Mouse (Mus musculus) yolk sac, embryonic 10.5 days (tissue): ENCODE measurements around the gene Plekhh2.
"Not testable (repeated sequence)": the region's sequence is repeated elsewhere in the genome, so short reads cannot be mapped to it uniquely, and the experiment has no call there.

Experiments
- DNase-seq: peaks from one replicate; pipeline ENCODE4 v3.0.0-alpha.2; 2017; ENCODE audit warnings: low spot score

The Plekhh2 gene

DNA sequence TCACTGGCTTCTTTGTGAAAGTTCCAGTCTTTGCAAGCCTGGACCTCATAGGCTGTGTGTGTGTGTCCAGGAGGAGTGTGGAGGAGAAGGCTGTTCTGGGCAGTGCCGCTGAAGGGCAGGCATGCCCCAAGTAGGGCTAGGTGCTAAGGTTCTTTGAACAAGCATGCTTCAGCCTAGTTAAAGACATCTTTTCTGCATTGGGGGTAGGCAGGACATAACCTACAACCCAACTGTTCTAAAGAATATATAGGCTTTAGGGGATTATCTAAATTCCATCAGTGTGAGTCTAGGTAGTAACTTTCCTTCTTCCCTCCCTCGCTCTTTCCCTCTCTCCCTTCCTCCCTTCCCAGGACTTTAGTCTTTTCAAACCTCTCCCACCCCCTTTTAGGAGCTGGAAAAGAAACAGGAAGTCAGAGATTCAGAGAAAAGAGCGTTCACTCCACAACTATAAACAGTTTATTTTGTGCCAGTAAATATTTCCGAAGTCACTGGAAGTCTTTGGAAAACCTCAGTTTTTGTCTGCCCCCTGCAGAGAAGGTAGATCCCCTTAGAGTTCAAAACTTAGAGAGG is 906 bp downstream of the Plekhh2 start:
- DNase-seq, result peak; percentile 32

DNA sequence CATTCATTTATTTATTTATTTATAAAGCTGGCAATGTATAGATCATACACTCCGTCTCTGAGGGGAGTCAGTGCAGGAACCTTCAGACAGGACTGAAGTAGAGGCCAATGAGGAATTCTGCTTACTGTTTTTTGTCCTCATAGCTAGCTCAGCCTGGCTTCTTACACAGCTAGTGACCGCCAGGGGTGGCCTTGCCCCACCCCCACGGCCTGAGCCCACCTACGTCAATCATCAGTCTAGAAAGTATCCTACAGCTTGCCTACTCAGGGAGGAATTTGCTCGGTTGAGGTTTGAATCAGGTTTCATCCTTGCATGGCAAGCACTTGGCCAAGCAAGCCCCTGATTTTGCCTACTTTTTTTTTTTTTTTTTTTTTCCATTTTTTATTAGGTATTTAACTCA is 4.2 kb downstream of the Plekhh2 start:
- DNase-seq, result no peak

DNA sequence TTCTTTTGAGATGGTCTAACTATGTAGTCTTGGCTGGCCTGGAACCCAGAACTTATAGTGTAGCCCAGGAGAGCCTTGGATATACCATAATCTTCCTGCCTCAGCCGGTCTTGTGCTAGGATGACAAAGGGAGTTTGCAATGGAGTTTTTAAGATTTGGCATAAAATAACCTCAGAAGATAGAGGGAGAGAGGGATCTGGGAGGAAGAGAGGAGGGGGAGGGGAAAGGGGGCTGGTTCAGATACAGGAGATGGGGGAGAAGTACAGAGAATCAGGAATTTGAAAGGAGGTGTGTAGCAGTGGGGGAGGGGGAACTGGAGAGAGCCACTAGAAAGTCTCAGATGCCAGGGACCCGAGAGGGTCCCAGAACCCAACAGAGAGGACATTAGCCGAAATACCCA is 7.7 kb downstream of the Plekhh2 start:
- no peak for DNase-seq

DNA sequence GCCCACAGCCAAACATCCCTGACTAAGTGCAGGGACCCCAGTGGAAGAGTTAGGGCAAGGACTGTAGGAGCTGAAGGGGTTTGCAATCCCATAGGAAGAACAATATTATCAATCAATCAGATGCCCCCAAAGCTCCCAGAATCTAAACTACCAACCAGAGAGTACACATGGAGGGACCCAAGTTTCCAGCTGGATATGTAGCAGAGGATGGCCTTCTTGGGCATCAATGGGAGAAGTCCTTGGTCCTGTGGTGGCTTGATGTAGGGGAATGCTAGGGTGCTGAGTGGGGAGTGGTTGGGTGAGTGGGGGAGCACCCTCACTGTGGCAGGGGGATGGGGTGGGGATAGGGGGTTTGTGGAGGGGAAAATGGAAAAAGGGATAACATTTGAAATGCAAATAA is 8.4 kb downstream of the Plekhh2 start:
- DNase-seq, result no peak

DNA sequence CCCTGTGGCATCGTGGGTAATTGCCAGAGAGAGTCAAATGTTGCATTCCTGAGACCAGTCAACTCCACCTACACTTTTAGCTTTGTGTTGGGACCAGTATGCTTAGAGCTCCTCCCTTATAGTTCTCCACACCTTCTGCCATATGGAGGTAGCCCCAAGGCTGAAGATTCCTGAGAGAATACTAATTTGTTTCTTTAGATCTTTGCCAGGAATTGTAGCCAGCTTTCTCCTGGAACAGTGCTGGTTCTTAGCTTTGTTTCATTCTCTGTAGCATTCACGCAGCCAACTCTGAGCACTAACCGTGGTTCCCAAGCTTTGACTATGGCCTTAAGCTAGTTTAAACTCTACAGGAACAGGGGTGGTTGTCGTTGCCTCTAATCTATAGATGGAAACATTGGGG is 17.7 kb downstream of the Plekhh2 start:
- DNase-seq, result no peak

DNA sequence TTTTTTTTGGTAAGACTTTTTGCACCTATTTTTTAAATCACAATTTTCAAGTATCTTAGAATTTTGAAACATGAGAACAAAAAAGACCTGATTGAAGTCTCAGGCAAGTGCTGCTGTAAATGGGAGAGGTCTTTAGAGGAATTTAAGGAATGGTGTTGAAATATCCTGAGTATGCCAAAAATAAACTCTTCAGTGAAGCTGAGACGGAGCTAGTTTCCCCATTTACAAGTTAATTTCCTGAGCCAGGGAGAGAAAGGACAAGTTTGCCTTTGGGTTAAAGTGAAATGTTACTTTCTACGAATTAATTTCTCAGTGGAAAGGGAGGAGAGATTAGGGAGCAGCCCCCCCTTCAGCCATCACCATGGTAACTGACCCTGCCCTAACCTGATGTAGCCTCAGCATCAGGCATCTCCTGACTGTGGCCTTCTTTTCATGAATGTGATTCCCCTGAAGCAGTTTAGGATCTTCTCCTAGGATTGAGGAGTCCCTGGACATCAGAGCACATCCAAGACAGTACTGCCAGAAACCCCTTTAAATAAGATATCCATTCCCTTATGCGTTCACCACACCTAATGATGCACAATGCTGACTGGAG is 18.6 kb downstream of the Plekhh2 start:
- DNase-seq, result no peak

DNA sequence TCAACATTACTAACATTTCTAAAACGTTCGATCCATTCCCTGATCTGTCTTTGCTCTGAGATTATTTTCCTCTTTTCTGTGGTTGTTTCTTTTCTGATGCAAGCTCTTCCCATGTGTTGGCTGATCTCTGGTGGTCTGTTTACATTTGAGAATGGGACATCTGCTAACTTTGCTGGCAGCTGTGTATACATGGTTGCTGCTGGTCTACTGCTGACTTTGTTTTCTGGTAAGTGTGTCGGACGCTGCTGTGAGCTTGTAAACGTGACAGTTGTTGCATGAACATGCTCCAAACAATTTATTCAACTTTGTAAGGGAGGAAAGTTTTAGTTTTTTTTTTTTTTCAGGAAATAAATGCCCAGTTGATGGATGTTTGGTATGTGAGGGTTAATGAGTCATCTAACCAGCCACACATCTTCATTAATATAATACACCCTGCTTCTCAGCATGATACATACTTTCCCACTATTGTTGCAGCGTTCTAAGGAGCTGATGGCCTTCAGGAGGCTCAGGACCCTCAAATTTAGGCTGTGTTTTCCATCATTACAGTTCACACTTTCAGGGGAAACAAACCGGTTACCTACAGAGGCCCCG is 21.3 kb downstream of the Plekhh2 start:
- no peak for DNase-seq

DNA sequence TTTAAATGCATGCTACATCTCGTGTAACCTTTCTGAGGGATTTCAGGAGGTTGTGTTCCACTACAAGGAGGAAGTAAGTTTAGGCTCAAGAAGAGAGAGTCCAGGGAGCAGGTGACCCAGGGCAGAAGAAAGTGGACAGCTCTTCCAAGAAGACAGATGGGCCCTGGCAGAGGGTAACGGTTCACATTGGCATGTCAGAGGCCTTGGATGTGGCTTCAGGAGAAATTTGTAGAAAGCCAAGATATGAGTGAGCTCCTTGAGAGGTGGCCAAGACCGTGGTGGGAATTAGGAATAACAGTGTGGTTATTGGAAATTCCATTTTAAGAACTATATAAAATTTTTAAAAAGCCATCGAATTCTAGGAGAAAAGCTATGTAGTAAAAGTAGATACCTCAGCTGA is 22.1 kb downstream of the Plekhh2 start:
- no peak for DNase-seq

DNA sequence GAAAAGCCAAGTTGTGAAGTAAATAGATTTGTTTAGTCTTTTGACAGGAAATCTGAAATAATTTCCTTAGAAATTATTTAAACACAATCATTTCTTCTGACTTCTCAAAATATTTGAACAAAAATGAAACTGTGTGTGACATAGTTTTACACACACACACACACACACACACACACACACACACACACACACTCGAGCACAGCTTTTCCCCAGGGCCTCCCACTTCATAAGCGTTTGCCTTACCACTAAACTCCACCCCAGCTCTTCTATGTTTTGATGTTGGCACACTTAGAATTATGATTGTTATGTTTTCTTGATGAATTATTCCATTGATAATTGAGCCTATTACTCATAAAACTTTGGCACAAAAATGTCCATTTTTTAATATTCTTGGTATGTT is 22.9 kb downstream of the Plekhh2 start:
- no peak for DNase-seq

DNA sequence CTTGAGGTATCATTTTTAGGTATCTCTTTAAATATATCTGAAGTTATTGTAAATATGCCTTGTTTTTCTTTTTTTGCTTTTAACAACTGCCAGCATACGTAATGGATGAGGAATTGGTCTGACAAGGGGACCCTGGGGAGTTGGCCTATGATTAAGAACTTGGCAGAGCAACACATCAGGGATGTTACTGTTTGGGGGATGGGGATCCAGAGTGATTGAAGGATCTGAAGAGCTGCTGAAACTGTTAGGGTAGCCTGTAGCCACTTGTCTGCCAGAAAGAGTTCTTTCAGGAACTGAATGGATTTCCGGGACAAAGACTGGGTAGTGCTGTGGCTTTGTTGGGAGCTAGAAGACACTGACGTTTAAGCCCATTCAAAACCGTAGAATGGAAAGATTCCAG is 23.5 kb downstream of the Plekhh2 start:
- no peak for DNase-seq

DNA sequence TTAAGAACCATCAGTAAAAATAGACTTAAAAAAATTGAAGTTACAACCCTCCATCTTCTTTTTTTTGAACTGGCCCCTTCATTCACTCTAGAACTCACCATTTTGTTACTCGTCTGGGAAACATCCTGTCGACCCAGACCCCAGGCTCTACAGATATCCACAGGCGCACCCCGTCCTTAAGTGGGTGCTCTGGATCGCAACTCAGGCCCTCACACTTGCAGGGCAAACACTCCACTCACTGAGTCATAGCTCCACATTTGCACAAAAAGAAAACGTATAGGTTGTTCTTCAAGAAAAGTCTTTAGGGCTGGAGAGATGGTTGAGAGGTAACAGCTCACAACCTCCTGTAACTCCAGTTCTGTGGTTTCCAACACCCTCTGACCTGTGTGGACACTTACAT is 25.6 kb downstream of the Plekhh2 start:
- no peak for DNase-seq

DNA sequence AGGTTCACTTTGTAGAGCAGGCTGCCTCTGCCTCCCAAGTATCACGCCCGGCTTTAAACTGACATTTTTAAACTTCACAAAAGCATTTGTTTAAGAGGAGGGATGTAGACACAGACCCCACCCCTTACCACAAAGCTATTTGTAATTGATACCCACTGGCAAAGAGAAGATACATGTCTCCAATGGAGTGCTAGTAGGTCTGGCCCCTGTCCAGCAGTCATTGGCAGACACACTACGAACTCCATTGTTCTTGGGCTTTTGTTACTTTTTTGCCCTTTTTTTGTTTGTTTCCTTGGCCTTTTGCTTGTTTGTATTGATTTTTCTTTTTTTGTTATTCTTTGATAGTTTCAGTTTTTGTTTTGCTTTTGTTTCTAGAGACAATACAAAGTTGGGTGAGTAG is 26.3 kb downstream of the Plekhh2 start:
- DNase-seq, result no peak

DNA sequence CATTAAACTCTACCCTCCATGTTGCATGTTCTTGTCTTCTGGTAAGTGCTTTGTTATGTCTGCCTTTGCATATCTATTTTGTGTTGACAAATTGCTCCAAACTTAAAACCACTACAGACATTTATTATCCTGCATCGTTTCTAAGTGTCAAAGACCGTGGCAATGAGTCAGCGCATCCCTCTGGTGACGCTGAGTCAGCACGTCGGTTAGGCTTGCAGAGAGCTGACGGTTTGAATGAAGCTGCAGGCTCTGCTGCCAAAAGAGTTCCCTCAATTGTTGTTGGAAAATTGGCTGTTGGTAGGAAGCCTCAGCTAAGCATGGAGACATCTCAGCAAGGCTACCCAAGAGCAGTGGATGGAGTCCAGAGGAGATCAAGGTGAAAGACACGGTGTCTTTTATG is 28.9 kb downstream of the Plekhh2 start:
- DNase-seq, result no peak

DNA sequence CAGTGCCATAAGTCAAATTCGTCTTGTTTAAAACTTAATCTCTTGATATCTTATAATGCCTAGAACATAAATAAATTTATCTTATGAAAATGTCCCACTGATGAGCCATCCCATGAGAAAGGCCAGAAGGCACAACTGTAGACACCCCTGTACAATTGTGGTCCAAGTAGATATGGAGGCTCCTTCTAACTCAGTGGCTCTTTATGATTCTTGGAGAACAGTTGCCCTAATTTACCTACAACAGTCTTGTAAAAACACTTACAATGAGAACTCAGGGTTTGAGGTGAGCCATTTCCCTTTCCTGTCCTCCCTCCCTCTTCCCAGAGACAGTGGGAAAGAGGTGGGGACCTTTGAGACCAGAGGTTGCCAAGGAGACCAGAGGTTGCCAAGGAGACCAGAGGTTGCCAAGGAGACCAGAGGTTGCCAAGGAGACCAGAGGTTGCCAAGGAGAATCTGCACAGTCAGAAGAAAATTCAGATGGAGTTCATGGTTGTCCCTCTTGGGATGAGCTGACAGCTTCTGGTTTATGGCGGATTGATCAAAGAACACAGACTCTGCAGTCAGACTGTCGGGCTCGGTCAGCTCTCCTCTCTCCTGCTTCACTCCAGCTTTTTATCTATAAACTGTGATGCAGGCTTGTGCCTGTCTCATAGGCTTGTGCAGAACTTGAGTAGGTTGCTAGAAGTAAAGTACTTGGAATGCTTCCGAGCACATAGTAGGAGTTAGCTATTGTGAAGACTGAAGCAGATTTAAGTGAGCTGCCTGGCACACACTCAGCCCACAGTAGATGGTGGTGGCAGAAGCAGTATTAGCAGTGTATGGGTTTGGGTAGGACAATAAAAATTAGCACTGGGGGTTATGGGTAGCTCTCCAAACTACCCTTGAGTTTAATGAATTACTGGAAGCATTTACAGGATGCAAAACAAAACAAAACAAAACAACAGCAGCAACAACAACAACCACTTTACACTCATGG is 39.5 kb downstream of the Plekhh2 start:
- DNase-seq, result no peak

DNA sequence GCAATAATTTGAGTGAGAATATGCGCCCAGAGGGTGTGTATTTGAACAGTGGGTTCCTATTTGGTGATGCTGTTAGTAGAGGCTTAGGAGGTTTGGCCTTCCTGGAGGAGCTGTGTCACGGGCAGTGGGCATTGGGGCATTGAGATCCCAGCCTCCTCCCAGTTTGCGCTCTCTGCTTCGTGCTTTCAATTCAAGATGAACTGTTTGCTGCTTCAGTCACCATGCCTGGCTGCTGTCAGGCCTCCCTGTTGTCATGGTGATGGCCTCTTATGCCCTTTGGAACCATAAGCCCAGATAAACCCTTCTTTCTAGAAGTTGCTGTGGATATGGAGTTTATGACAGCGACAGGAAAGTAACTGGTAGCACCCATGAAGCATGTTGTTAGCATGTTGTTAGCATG is 40.5 kb downstream of the Plekhh2 start:
- DNase-seq, result peak; percentile 5

DNA sequence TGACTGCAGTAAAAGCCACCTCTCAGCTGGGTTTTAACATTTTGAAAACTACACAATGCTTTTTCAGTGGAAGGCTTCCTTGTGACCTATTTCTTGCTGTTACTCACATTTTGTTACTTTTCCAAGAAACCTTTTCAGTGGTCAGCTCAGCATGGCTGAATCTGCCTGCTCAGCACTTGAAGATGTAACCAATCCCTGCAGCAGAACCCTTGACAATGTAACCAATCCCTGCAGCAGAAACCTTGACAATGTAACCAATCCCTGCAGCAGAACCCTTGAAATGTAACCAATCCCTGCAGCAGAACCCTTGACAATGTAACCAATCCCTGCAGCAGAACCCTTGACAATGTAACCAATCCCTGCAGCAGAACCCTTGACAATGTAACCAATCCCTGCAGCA is 52.6 kb downstream of the Plekhh2 start:
- not testable (repeated sequence) for DNase-seq

DNA sequence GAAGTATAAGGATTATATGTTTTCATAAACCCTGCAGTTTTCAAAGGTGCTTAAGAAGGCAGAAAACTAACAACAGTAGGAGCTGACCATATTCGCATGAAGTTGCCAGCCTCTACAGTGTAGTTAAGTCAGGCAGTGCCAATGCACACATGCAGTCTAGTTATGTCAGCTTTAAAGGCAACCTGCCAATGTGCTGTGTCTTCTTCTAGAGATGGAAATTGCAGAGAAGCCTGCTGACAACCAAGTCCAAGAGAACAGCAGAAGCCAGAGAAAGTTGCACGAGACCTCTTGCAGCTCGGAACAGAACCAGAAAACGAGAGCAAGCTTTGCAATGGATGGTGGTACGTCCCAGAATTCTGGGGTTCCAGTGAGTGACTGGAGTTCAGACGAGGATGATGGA is 54.1 kb downstream of the Plekhh2 start:
- DNase-seq, result no peak

DNA sequence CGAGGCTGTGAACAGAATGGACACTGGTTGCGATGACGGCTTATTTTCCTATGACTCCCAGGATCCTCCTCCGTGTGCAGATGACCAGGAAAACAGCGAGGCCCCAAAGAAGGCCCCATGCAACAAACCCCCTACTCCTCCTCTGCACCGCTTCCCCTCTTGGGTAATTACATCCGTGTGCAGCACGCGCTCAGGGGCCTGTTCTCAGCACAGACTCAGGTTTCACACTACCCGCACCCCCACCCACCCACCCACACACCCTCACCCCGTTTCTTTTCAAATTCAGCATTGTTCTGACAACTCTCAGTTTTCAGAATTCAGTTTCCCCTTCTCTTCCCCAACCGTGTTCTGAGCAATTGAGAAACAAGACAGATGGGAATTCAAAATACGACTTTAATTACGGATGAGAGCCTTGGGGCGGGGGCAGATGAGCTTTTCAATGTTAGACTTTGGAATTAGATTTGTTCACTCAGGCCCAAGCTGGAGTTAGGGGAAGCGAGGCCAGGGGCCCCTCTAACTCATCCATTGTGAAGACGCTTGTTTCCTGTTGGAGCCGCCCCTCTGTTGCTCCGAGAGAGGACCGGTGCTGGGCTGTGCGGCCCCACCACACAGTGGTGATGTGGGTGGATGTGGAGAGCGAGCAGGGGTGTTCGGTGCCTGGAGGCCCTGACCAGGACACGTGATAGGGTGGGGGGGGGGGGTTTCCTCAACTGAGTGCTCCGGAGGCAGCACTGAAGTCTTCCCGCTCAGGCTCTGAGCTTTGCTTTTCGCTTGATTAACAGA is 55.3 kb downstream of the Plekhh2 start:
- DNase-seq, result no peak

DNA sequence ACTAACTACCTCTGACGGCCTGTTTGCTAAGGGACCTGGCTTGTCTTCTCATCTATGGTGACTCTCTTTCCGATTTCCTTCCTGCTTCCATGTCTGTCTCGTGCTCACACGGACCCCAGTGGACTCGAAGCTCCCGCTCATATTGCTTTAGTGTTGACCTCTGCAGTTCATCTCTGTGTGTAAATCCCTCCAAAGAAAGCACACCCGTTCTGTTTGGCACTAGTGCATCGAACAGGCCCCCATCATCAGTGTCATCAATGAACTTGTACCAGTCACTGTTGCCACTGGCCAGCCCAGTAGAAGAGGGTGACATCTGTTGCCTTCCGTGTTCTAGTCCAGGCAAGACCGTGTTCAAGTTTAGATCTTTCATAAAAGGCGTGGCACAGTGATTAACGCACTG is 57.1 kb downstream of the Plekhh2 start:
- DNase-seq, result no peak

DNA sequence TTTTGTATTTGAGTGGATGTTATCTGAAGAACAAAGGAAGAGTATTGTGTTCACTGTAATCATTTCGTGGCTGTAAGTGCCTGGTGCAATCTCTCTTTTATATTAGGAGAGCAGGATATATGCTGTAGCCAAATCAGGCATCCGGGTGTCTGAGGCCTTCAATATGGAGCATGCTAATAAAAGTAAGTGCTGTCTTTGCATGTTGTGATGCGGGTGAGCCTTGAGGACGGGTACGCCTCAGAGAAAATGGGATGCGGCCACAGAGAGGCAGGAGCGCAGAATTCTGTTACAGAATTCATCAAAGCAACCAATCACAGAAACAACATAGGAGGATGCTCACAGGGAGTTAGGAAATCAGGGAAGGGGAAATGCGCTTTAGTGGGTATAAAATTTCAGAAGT is 58.1 kb downstream of the Plekhh2 start:
- no peak for DNase-seq

DNA sequence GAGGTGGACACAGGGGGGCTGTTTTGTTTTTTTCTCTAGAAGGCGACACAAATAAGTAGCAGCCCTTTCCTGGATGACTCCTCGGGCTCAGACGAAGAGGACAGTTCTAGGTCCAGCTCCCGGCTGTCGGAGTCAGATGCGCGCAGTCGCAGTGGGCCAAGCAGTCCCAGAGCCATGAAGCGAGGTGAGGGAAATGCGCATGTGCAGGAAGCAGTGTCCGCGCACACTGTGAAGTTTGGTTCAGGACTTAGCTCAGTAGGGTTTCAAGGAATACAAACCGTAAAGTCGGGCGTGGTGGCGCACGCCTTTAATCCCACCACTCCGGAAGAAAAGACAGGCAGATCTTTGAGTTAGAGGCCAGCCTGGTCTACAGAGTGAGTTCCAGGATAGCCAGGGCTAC is 59.9 kb downstream of the Plekhh2 start:
- DNase-seq, result peak; percentile 67

DNA sequence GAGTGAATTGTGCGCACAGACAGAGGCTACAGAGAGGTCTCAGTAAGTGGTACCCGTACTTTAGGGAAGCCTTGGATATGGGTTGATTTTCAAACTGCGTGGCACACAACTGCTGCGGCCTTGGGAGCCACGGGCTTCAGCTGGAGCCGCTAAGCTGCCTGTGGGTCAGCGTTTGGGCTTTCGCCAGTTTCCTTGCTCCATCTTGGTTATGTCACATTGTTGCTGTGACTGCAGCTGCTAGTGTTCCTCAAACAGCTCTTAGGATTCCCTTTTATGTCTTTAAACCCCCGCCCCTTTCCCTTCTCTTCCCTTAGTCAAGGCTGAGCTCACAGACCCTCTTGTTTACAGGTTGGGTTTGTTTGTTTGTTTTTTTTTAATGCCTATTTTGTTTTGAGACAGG is 61.6 kb downstream of the Plekhh2 start:
- DNase-seq, result no peak
